Comparison of ENCODE assay signal across 8 mouse cellular contexts in genomic region chr13:56259021-56259925, GRCm38 (mm10). TPM values are rescaled to one million over a fixed set of nuclear protein-coding genes. Genes with fewer than 3 reads are reported as not detected.
DNase-seq lines count a peak whose midpoint lies in the region; ATAC-seq and TF ChIP-seq lines count a peak whose summit lies in the region.

No protein-coding gene starts in this region.

- TF ChIP-seq EP300 in CH12.LX (IDR thresholded peaks at IDR 0.05; ENCODE audit: low read length), result no peak

- peak; percentile 28 for TF ChIP-seq RAD21 in CH12.LX (IDR thresholded peaks at IDR 0.05; ENCODE audit: low read depth, low read length)

- WGBS in heart, embryonic 11.5 days (ENCODE audit: insufficient replicate concordance), result 1% methylated on average over 55 of the region's 55 CpGs
- WGBS in forebrain, embryonic 11.5 days, result under 1% methylated on average over 55 of the region's 55 CpGs

- peak in 1 of 2 experiments; percentile 47; a peak in 2 of 4 replicates for TF ChIP-seq CTCF in CH12.LX (conservative IDR thresholded peaks at IDR 0.05 in 1 of 2, IDR thresholded peaks at IDR 0.05 in 1 of 2; ENCODE audit: low read depth in 2 of 2, low read length in 2 of 2)

- dilution Hi-C loops in CH12.LX (cut with MboI; ENCODE audit: extremely low pct_ligation_motif_present, extremely low pct_unique_long_range_greater_than_20kb, low sequenced_read_pairs), result no loop called here

- TF ChIP-seq POLR2A in CH12.LX (IDR thresholded peaks at IDR 0.05; ENCODE audit: low read depth, low read length), result no peak

- intact Hi-C loops in heart, postnatal 36 days (cut with DNase I), result no loop called here

- H3K4me3 ChIP-seq in heart, embryonic 11.5 days (ENCODE audit: low read depth, low read length), result peak overlapping the region; percentile 29
- no peak overlapping the region for H3K4me3 ChIP-seq in CH12.LX (replicated peaks in 1 of 3; ENCODE audit: low read depth in 2 of 3, low read length in 2 of 3, poor library complexity in 1 of 3)
- H3K4me3 ChIP-seq in forebrain, embryonic 11.5 days (ENCODE audit: low read depth, low read length), result peak overlapping the region; percentile 27

- ATAC-seq in heart, embryonic 11.5 days (replicated peaks; ENCODE audit: insufficient number of reproducible peaks, low FRiP score, low TSS enrichment), result no peak
- peak; percentile 36 for ATAC-seq in forebrain, embryonic 11.5 days (replicated peaks; ENCODE audit: low FRiP score)
- ATAC-seq in megakaryocyte progenitor cell, adult 5-6 weeks (replicated peaks; ENCODE audit: poor library complexity), result 0 out of 2 replicates have a peak, but pooled peaks have one; percentile 23
- ATAC-seq in granulocyte monocyte progenitor cell, adult 5-6 weeks (replicated peaks; ENCODE audit: poor library complexity, severe bottlenecking), result no peak

- no peak overlapping the region for H3K27ac ChIP-seq in heart, embryonic 11.5 days (ENCODE audit: low read depth, low read length)
- H3K27ac ChIP-seq in CH12.LX (ENCODE audit: insufficient read depth, low read depth), result no peak overlapping the region
- peak overlapping the region; percentile 68 for H3K27ac ChIP-seq in forebrain, embryonic 11.5 days (ENCODE audit: low read depth, low read length)

- DNase-seq in heart, postnatal 36 days, result no peak
- DNase-seq in CH12.LX (ENCODE audit: extremely low read depth), result no peak
- peak; percentile 78 for DNase-seq in forebrain, embryonic 11.5 days (ENCODE audit: low spot score)
- DNase-seq in right cerebral cortex, postnatal 14 days, result no peak
- no peak for DNase-seq in urinary bladder, postnatal 25 days (ENCODE audit: low spot score)

- H3K9me3 ChIP-seq in heart, embryonic 11.5 days (replicated peaks; ENCODE audit: control insufficient read depth, low read length), result no peaks in the 10 kb centered on the region
- peaks cover 4% of the 10 kb centered on the region for H3K9me3 ChIP-seq in CH12.LX (replicated peaks; ENCODE audit: low read length)
- H3K9me3 ChIP-seq in forebrain, embryonic 11.5 days (ENCODE audit: control insufficient read depth, low read length), result no peaks in the 10 kb centered on the region

- peaks cover 84% of the 10 kb centered on the region for H3K27me3 ChIP-seq in heart, embryonic 11.5 days (ENCODE audit: control insufficient read depth, insufficient read depth, low read length)
- H3K27me3 ChIP-seq in CH12.LX (replicated peaks), result peaks cover 24% of the 10 kb centered on the region
- H3K27me3 ChIP-seq in forebrain, embryonic 11.5 days (ENCODE audit: control insufficient read depth, insufficient read depth, low read length), result peaks cover 74% of the 10 kb centered on the region

- no peaks in the 10 kb centered on the region for H3K79me2 ChIP-seq in CH12.LX (replicated peaks; ENCODE audit: control insufficient read depth, extremely low read depth, insufficient read depth, poor library complexity, severe bottlenecking)

- peak overlapping the region; percentile 55 for H3K4me2 ChIP-seq in heart, embryonic 11.5 days
- no peak overlapping the region for H3K4me2 ChIP-seq in CH12.LX (ENCODE audit: insufficient read depth, low read depth, poor library complexity, severe bottlenecking)
- H3K4me2 ChIP-seq in forebrain, embryonic 11.5 days (ENCODE audit: low read depth, low read length, severe bottlenecking), result peak overlapping the region; percentile 61

- H3K36me3 ChIP-seq in heart, embryonic 11.5 days (ENCODE audit: control insufficient read depth, insufficient read depth, low read length), result no peaks in the 10 kb centered on the region
- no peaks in the 10 kb centered on the region for H3K36me3 ChIP-seq in CH12.LX (replicated peaks in 1 of 2; ENCODE audit: control insufficient read depth in 1 of 2, insufficient read depth in 1 of 2, low read length in 1 of 2)
- no peaks in the 10 kb centered on the region for H3K36me3 ChIP-seq in forebrain, embryonic 11.5 days (ENCODE audit: control insufficient read depth, insufficient read depth, low read length)

- 0 out of 2 replicates have a peak, but pooled peaks cover 3% of the 10 kb centered on the region for H3K4me1 ChIP-seq in heart, embryonic 11.5 days (ENCODE audit: control insufficient read depth, insufficient read depth, low read length)
- H3K4me1 ChIP-seq in CH12.LX (ENCODE audit: control insufficient read depth in 1 of 2, insufficient read depth in 2 of 2), result peaks cover 6 to 11% of the 10 kb centered on the region in 2 experiments; a peak in 2 of 4 replicates
- H3K4me1 ChIP-seq in forebrain, embryonic 11.5 days (replicated peaks; ENCODE audit: control insufficient read depth, insufficient read depth, low read length), result peaks cover 20% of the 10 kb centered on the region; the same call in 1 of the 2 replicates

- no peak overlapping the region for H3K9ac ChIP-seq in heart, embryonic 11.5 days (ENCODE audit: low read depth, low read length)
- H3K9ac ChIP-seq in CH12.LX (ENCODE audit: insufficient read depth, low read depth), result no peak overlapping the region
- peak overlapping the region; percentile 49 for H3K9ac ChIP-seq in forebrain, embryonic 11.5 days (ENCODE audit: low read length)

- in situ Hi-C loops in CH12.LX (cut with MboI; ENCODE audit: low pct_ligation_motif_present, low pct_unique_long_range_greater_than_20kb, low sequenced_read_pairs), result no loop called here

TF ChIP-seq in CH12.LX, 34 proteins besides CTCF, POLR2A, EP300 and RAD21:
- no peak for TF ChIP-seq UBTF (IDR thresholded peaks at IDR 0.05; ENCODE audit: low read depth, low read length)
- TF ChIP-seq ZNF384 (IDR thresholded peaks at IDR 0.05; ENCODE audit: low read depth, low read length), result peak; percentile 83
- no peak for TF ChIP-seq RCOR1 (conservative IDR thresholded peaks at IDR 0.05; ENCODE audit: low read depth, low read length)
- peak; percentile 34; the same call in 1 of the 2 replicates for TF ChIP-seq SMC3 (IDR thresholded peaks at IDR 0.05; ENCODE audit: low read depth, low read length)
- no peak for TF ChIP-seq MEF2A (IDR thresholded peaks at IDR 0.05; ENCODE audit: borderline replicate concordance, low read depth, low read length)
- TF ChIP-seq CHD1 (IDR thresholded peaks at IDR 0.05; ENCODE audit: low read depth, low read length), result no peak
- no peak for TF ChIP-seq SIN3A (IDR thresholded peaks at IDR 0.05; ENCODE audit: low read length)
- TF ChIP-seq ETS1 (conservative IDR thresholded peaks at IDR 0.05; ENCODE audit: low read depth, low read length), result no peak

RNA-seq across cellular contexts. Expression of gene Neurog1, which starts 7.3 kb away (rescaled TPM):
- polyA plus RNA-seq in heart, embryonic 11.5 days (2014; fragmentation: Nextera tagmentation; extraction: Ambion mirVana), result 0.09 TPM in 1 of 2 replicates, not detected in the other
- total RNA-seq in heart, postnatal 36 days (2021), result not detected
- total RNA-seq in CH12.LX (2012; rRNA removed) (not detected in 2 replicates), CH12.LX (2014; rRNA removed) (not detected in 2 replicates)
- polyA plus RNA-seq in CH12.LX (2012; ENCODE audit: insufficient read length, low read depth), result not detected in 2 replicates
- 27.6 and 33.2 TPM in 2 replicates for polyA plus RNA-seq in forebrain, embryonic 11.5 days (2014; fragmentation: Nextera tagmentation; extraction: Ambion mirVana)
- not detected in 2 replicates for total RNA-seq in megakaryocyte progenitor cell, adult 5-6 weeks (2015)
- total RNA-seq in megakaryocyte progenitor cell, adult 5-6 weeks (2017), result not detected in 2 replicates
- not detected in 2 replicates for total RNA-seq in granulocyte monocyte progenitor cell, adult 5-6 weeks (2014; fragmentation: Nextera tagmentation)
- not detected in 2 replicates for total RNA-seq in granulocyte monocyte progenitor cell, adult 5-6 weeks (2017)

RNA-seq across cellular contexts. Expression of gene Cxcl14, which starts 37.1 kb away (rescaled TPM):
- 1.7 and 3.2 TPM in 2 replicates for polyA plus RNA-seq in heart, embryonic 11.5 days (2014; fragmentation: Nextera tagmentation; extraction: Ambion mirVana)
- 1 to 10 TPM; 3.1 to 5.9 TPM for total RNA-seq in heart, postnatal 36 days (2021)
- total RNA-seq in CH12.LX (2012; rRNA removed), result not detected in 2 replicates
- not detected in 2 replicates for total RNA-seq in CH12.LX (2014; rRNA removed)
- not detected in 2 replicates for polyA plus RNA-seq in CH12.LX (2012; ENCODE audit: insufficient read length, low read depth)
- polyA plus RNA-seq in forebrain, embryonic 11.5 days (2014; fragmentation: Nextera tagmentation; extraction: Ambion mirVana), result 8.6 and 10.9 TPM in 2 replicates
- not detected in 2 replicates for total RNA-seq in megakaryocyte progenitor cell, adult 5-6 weeks (2015)
- total RNA-seq in megakaryocyte progenitor cell, adult 5-6 weeks (2017), result not detected in 2 replicates
- 0.85 TPM in 1 of 2 replicates, not detected in the other for total RNA-seq in granulocyte monocyte progenitor cell, adult 5-6 weeks (2014; fragmentation: Nextera tagmentation)
- not detected in 2 replicates for total RNA-seq in granulocyte monocyte progenitor cell, adult 5-6 weeks (2017)

Comparison
In these comparisons a context has a peak if more than half of its experiments do, and no peak if none do; other contexts are left out.
1. ATAC-seq: peak in forebrain, embryonic 11.5 days (single experiment) and megakaryocyte progenitor cell, adult 5-6 weeks (single experiment); none in heart, embryonic 11.5 days (single experiment) and granulocyte monocyte progenitor cell, adult 5-6 weeks (single experiment).
2. H3K4me3 ChIP-seq: peak in heart, embryonic 11.5 days (single experiment) and forebrain, embryonic 11.5 days (single experiment); none in CH12.LX (0 of 3).